Mouse (Mus musculus) forebrain, embryonic 14.5 days (tissue): ENCODE measurements around the gene Tet2. TPM values are rescaled to one million over a fixed set of nuclear protein-coding genes. Genes with fewer than 3 reads are reported as not detected.

Experiments
- ATAC-seq: fragments of 200-750 bp; cut with Nextera tagmentation; 2 replicates; pipeline ENCODE4 v1.8.0; 2017; ENCODE audit warnings: mild to moderate bottlenecking, moderate library complexity
- DNase-seq: peaks from one replicate; pipeline ENCODE4 v3.0.0-alpha.2; 2015; ENCODE audit warnings: low spot score
- H3K27ac ChIP-seq: fragments of 300-500 bp; sonication (generic); 2 replicates; pipeline ENCODE4 v1.5.1; 2014; ENCODE audit warnings: low read depth, mild to moderate bottlenecking, control low read depth, low read length, moderate library complexity
- H3K27me3 ChIP-seq: fragments of 300-500 bp; sonication (generic); replicated peaks from 2 replicates; pipeline ENCODE4 v1.6.1; 2014; ENCODE audit warnings: low read length, control low read depth, mixed read lengths; ENCODE audit not compliant: control insufficient read depth, insufficient read depth
- H3K36me3 ChIP-seq: fragments of 300-500 bp; sonication (generic); 2 replicates; pipeline ENCODE4 v1.6.1; 2014; ENCODE audit warnings: low read length, control low read depth; ENCODE audit not compliant: control insufficient read depth, insufficient read depth
- H3K4me1 ChIP-seq: fragments of 300-500 bp; sonication (generic); 2 replicates; pipeline ENCODE4 v1.6.1; 2014; ENCODE audit warnings: antibody characterized with exemption, low read length, control low read depth; ENCODE audit not compliant: control insufficient read depth, insufficient read depth
- H3K4me2 ChIP-seq: fragments of 300-500 bp; sonication (generic); 2 replicates; pipeline ENCODE4 v1.6.1; 2014; ENCODE audit warnings: mild to moderate bottlenecking, control low read depth, low read length
- H3K4me3 ChIP-seq: fragments of 300-500 bp; sonication (generic); 2 replicates; pipeline ENCODE4 v1.5.1; 2014; ENCODE audit warnings: low read depth, low read length, control low read depth
- H3K9ac ChIP-seq: fragments of 300-500 bp; sonication (generic); 2 replicates; pipeline ENCODE4 v1.6.1; 2014; ENCODE audit warnings: mild to moderate bottlenecking, low read length, control low read depth, moderate library complexity
- H3K9me3 ChIP-seq: fragments of 300-500 bp; sonication (generic); replicated peaks from 2 replicates; pipeline ENCODE4 v1.6.1; 2016; ENCODE audit warnings: low read length, control low read depth, mixed read lengths; ENCODE audit not compliant: control insufficient read depth
- WGBS: fragments of 180-500 bp; shearing (Covaris S2); extraction: QIAGEN DNeasy Blood & Tissue Kit; methylation state at CpG from one replicate; pipeline ENCODE4 v1.1.7; 2014; 5-methylcytosine and 5-hydroxymethylcytosine counted together
- polyA plus RNA-seq: library from polyadenylated mRNA; unstranded; fragments of >200 nt; fragmentation: Nextera tagmentation; extraction: Ambion mirVana; gene quantifications from 2 replicates; pipeline ENCODE4 v1.2.1, GENCODE M21; 2014

The Tet2 gene
- polyA plus RNA-seq, 1 experiment from 2014 or later, result 13.1 TPM

DNA sequence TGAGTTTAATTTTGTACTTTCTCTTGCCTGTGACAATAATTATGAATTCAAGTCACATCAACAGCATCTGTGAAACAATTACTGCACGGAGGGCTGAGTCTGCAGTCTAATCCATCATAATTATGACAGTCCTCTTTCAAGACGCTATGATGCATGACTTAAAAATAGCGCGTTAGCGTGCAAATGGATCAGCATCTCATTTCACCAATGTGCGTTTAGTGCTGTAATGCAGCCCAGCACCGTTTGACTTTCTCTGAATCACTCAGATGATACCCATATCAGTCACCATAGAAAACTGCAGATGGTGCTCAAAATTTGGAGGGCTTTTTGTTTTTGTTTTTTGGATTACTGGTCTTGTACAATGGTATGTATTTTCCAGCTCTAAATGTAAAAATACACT, 48.0 kb downstream of the Tet2 start:
- DNase-seq (peak; percentile 87), ATAC-seq (peak; percentile 94)
- H3K9ac ChIP-seq, result no peak overlapping the region
- 52% methylated on average over 7 of the region's 7 CpGs for WGBS
- H3K4me1 ChIP-seq, result no peaks in the 10 kb centered on the region
- no peak overlapping the region for H3K27ac ChIP-seq
- H3K36me3 ChIP-seq, result no peaks in the 10 kb centered on the region
- H3K9me3 ChIP-seq, result no peaks in the 10 kb centered on the region; the same call in 1 of the 2 replicates
- H3K27me3 ChIP-seq, result no peaks in the 10 kb centered on the region
- no peak overlapping the region for H3K4me2 ChIP-seq
- no peak overlapping the region for H3K4me3 ChIP-seq

DNA sequence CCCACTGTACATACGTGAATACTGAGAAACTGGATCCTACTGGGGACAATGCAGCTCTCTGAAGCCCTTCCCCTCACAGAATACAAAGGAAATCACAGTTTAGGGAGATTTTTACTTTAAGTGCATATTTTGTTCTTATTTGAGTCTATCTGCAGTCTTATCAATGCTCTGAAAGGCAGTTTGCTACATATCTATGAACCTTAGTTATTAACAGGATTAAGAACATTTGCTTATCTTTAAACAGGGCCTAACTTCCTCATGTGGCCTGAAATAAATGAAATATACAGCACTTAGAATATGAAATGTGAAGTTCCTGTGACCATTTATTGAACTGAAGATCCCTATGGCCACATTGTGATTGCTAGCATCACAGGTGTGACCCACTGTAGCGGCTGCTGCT, 53.6 kb downstream of the Tet2 start:
- Histone ChIP-seq H3K27me3 (no peaks in the 10 kb centered on the region), H3K36me3 (peaks cover 24% of the 10 kb centered on the region), H3K4me3 (no peak overlapping the region), H3K4me1 (no peaks in the 10 kb centered on the region), H3K27ac (no peak overlapping the region), H3K9me3 (no peaks in the 10 kb centered on the region; the same call in 1 of the 2 replicates), H3K9ac (no peak overlapping the region), H3K4me2 (no peak overlapping the region)
- ATAC-seq, result no peak
- WGBS, result 88% methylated on average over 2 of the region's 2 CpGs
- DNase-seq, result no peak

DNA sequence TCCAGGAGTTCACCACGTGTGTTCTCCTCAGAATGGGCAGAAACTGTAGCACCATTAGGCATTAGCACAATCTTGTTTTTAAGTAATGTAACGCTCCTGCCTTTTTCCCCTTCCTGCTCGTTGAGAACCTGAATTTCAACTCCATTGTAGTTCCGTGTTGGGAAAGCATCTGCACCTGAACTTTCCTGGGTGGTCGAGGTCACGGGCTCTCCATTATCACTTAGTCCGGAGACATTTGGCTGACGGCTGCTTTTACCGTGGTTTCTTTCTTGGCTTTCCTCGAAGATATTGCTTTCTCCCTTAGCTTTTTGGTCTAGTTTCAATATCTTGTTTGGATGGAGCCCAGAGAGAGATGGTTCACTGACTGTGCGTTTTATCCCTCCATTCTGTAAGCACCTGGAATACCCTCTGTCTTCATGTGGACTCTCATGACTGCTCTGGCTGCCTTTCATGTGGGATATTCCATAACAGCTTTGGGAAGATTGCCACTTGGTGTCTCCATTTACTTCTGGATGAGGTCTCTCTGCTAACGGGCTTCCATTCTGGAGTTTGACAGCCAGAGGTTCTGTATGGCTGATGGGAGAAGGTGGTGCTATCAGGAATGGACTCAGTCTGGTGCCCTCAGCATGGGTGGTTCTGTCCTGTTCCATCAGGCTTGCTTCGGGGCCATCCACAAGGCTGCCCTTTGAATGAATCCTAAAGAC, 56.8 kb downstream of the Tet2 start:
- Histone ChIP-seq H3K36me3 (peaks cover 39% of the 10 kb centered on the region), H3K4me1 (no peaks in the 10 kb centered on the region), H3K4me2 (no peak overlapping the region), H3K27me3 (no peaks in the 10 kb centered on the region), H3K27ac (no peak overlapping the region), H3K4me3 (no peak overlapping the region), H3K9ac (no peak overlapping the region), H3K9me3 (no peaks in the 10 kb centered on the region)
- ATAC-seq (no peak), DNase-seq (no peak)
- WGBS, result 90% methylated on average over 13 of the region's 13 CpGs

DNA sequence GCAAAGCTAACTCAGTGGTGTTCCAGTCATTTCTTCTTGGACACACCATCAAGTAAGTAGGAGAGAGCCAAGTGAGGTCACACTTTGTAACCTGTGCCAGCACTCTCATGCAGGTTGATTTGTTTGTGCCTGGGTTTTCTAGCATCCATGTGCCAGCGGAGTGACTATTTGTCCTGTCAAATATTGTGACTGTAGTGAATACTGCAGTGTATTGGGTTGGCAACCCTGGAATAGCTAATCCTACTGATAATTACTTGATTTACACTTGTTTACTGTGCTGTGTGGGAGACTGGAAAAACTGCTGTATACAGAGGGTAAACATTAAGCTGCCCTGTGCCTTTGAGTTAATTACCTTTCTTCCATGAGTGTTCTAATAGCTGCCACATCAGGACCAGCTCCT, 62.1 kb downstream of the Tet2 start:
- H3K4me1 ChIP-seq, result no peaks in the 10 kb centered on the region
- no peak overlapping the region for H3K27ac ChIP-seq
- H3K4me3 ChIP-seq, result no peak overlapping the region
- WGBS, result 39% methylated on average over 1 of the region's 1 CpGs
- H3K27me3 ChIP-seq, result no peaks in the 10 kb centered on the region
- DNase-seq, result peak; percentile 71
- peaks cover 68% of the 10 kb centered on the region for H3K36me3 ChIP-seq
- H3K4me2 ChIP-seq, result no peak overlapping the region
- H3K9me3 ChIP-seq, result no peaks in the 10 kb centered on the region
- no peak overlapping the region for H3K9ac ChIP-seq
- peak; percentile 86 for ATAC-seq

DNA sequence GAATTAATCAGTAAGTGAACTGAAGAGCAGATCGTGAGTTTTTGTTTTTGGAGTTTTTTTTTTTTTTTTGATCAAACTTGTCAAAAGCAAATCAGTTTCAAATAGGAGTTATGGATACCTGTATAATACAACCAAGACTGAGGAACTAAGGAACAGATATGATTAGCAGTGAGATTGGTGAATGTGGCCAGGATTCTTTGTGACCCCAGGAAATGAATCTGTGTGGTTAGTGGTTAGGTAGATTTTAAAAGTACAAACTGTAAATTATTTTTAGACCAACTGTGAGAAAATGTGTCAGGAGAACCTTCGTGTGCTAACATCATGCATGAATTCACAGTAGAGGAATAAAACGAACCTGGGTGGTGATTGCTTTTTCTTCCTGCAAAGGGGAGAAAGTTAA, 66.0 kb downstream of the Tet2 start:
- Histone ChIP-seq H3K36me3 (peaks cover 56% of the 10 kb centered on the region), H3K9ac (no peak overlapping the region), H3K4me1 (no peaks in the 10 kb centered on the region), H3K9me3 (no peaks in the 10 kb centered on the region), H3K4me3 (no peak overlapping the region), H3K4me2 (no peak overlapping the region), H3K27ac (no peak overlapping the region), H3K27me3 (no peaks in the 10 kb centered on the region)
- DNase-seq (no peak), ATAC-seq (no peak)
- 91% methylated on average over 3 of the region's 3 CpGs for WGBS

DNA sequence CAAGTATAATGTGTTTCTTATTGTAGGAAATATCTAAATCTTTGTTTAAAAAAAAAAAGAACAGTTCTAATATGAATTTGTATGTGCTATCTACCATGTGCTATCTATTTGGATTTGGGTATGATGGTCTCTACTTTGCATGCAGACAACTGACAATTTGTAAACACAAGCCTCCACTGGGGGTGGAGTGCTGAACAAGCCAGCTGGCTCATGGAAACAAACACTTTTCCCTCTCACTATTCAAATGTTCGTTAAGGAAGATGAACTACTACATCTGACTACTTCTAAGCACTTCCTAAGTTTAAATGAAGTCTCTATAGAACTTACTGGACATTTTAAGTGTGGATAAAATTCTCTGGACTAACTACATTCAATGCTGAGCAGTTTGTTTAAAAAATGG, 71.2 kb downstream of the Tet2 start:
- no peak for ATAC-seq
- 68% methylated on average over 1 of the region's 1 CpGs for WGBS
- Histone ChIP-seq H3K9ac (no peak overlapping the region), H3K4me1 (no peaks in the 10 kb centered on the region), H3K4me3 (no peak overlapping the region), H3K27ac (no peak overlapping the region), H3K27me3 (no peaks in the 10 kb centered on the region), H3K9me3 (no peaks in the 10 kb centered on the region), H3K36me3 (peaks cover 56% of the 10 kb centered on the region), H3K4me2 (no peak overlapping the region)
- DNase-seq, result no peak

DNA sequence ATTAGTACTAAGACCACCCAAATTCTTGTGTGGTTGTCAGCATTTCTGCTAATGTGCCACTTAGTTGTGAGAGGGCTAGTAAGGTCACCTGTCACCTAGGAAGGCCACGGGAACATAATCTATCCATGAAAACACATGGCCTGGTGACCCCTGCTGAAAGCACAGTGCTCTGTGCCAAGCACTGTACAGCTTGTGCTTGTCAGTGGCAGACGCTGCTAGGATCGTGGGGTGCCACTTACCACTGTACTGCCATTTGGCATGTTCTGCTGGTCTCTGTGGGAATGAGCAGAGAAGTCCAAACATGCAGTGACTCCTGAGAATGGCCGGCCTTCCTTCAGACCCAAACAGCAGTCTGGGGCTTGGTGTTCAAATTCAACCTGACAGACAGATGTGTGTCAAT, 73.8 kb downstream of the Tet2 start:
- WGBS, result 85% methylated on average over 4 of the region's 4 CpGs
- no peak for ATAC-seq
- Histone ChIP-seq H3K4me1 (no peaks in the 10 kb centered on the region), H3K4me2 (no peak overlapping the region), H3K4me3 (no peak overlapping the region), H3K27me3 (no peaks in the 10 kb centered on the region), H3K27ac (no peak overlapping the region), H3K9ac (no peak overlapping the region), H3K9me3 (no peaks in the 10 kb centered on the region), H3K36me3 (peaks cover 70% of the 10 kb centered on the region)
- DNase-seq, result no peak

DNA sequence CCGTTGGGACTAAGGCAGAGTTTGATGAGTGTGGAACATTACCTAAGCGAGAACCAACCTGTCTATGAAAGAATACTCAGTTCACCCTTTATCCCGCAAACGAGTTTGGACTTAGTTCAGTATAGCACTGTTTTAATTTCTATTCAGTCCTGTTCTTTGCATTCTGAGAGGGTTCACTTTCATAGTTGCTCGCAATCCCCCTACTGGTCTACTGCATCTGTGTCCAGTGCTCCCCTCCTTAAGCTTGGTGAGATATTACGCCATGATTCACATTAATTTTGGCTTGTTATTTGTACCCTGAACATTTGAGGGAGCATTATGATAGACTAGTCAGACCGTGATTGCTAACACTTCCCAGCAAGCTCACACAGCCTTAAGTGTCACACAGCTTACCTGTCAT, 76.1 kb downstream of the Tet2 start:
- Histone ChIP-seq H3K4me1 (no peaks in the 10 kb centered on the region), H3K27me3 (no peaks in the 10 kb centered on the region), H3K9ac (no peak overlapping the region), H3K36me3 (peaks cover 67% of the 10 kb centered on the region), H3K4me3 (no peak overlapping the region), H3K9me3 (no peaks in the 10 kb centered on the region), H3K27ac (no peak overlapping the region), H3K4me2 (no peak overlapping the region)
- WGBS, result 90% methylated on average over 7 of the region's 7 CpGs
- no peak for ATAC-seq
- DNase-seq, result no peak

DNA sequence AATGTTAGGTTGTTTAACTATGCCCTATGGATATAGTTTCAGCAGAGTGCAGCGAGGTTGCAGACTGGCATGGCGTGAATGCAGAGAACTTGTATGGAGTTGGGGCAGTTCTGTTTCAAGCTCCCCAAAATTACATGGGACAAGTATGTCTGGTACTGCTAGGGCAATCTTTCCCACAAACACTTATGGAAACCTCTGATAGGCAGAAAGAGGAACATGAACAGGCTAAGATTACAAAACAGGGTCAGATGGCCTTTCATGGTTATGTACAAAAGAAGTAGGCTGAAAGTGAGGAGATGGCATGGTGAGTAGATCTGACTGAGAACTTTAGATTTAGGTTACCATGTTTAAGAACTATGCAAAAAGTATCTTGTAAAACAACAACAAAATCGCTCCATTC, 81.7 kb downstream of the Tet2 start:
- DNase-seq (no peak), ATAC-seq (no peak)
- Histone ChIP-seq H3K4me2 (no peak overlapping the region), H3K9ac (no peak overlapping the region), H3K36me3 (peaks cover 45% of the 10 kb centered on the region), H3K4me3 (no peak overlapping the region), H3K27ac (no peak overlapping the region), H3K4me1 (no peaks in the 10 kb centered on the region), H3K27me3 (no peaks in the 10 kb centered on the region), H3K9me3 (no peaks in the 10 kb centered on the region)
- WGBS, result 97% methylated on average over 3 of the region's 3 CpGs
